Mouse (Mus musculus) hindbrain, embryonic 13.5 days (tissue): ENCODE measurements around the gene Gskip. TPM values are rescaled to one million over a fixed set of nuclear protein-coding genes. Genes with fewer than 3 reads are reported as not detected.

Experiments
- ATAC-seq: fragments of 200-750 bp; cut with Nextera tagmentation; 2 replicates; pipeline ENCODE4 v1.8.0; 2017; ENCODE audit warnings: moderate TSS enrichment; ENCODE audit not compliant: low FRiP score
- H3K27ac ChIP-seq: fragments of 300-500 bp; sonication (generic); 2 replicates; pipeline ENCODE4 v1.5.1; 2015; ENCODE audit warnings: inconsistent platforms, mild to moderate bottlenecking, moderate library complexity
- H3K27me3 ChIP-seq: fragments of 300-500 bp; sonication (generic); 2 replicates; pipeline ENCODE4 v1.6.1; 2015; ENCODE audit warnings: mild to moderate bottlenecking, inconsistent platforms
- H3K36me3 ChIP-seq: fragments of 300-500 bp; sonication (generic); 2 replicates; pipeline ENCODE4 v1.6.1; 2015; ENCODE audit warnings: mild to moderate bottlenecking, inconsistent platforms
- H3K4me1 ChIP-seq: fragments of 300-500 bp; sonication (generic); replicated peaks from 2 replicates; pipeline ENCODE4 v1.6.1; 2015; ENCODE audit warnings: inconsistent platforms
- H3K4me2 ChIP-seq: fragments of 300-500 bp; sonication (generic); 2 replicates; pipeline ENCODE4 v1.6.1; 2015; ENCODE audit warnings: inconsistent platforms, mild to moderate bottlenecking, moderate library complexity
- H3K4me3 ChIP-seq: fragments of 300-500 bp; sonication (generic); 2 replicates; pipeline ENCODE4 v1.5.1; 2015; ENCODE audit warnings: mild to moderate bottlenecking, inconsistent platforms
- H3K9ac ChIP-seq: fragments of 300-500 bp; sonication (generic); 2 replicates; pipeline ENCODE4 v1.6.1; 2015; ENCODE audit warnings: mild to moderate bottlenecking, inconsistent platforms
- H3K9me3 ChIP-seq: fragments of 300-500 bp; sonication (generic); 2 replicates; pipeline ENCODE4 v1.6.1; 2016; ENCODE audit warnings: inconsistent platforms
- WGBS: fragments of 180-500 bp; shearing (Covaris S2); methylation state at CpG from one replicate; pipeline ENCODE4 v1.1.7; 2015; 5-methylcytosine and 5-hydroxymethylcytosine counted together
- polyA plus RNA-seq: library from polyadenylated mRNA; unstranded; fragments of >200 nt; fragmentation: Nextera tagmentation; extraction: Ambion mirVana; gene quantifications from 2 replicates; pipeline ENCODE4 v1.2.1, GENCODE M21; 2015

Gene Gskip
- polyA plus RNA-seq, 1 experiment from 2014 or later, result 34.5 TPM

- ATAC-seq, result no peak
- H3K27me3 ChIP-seq, result no peaks in the 10 kb centered on the region
- H3K4me2 ChIP-seq, result no peak overlapping the region
- whole genome bisulfite sequencing, result 95% methylated on average over 13 of the region's 13 CpGs
- no peak overlapping the region for H3K27ac ChIP-seq
- peaks cover 56% of the 10 kb centered on the region for H3K36me3 ChIP-seq
- no peak overlapping the region for H3K9ac ChIP-seq
- H3K9me3 ChIP-seq, result no peaks in the 10 kb centered on the region
- no peak overlapping the region for H3K4me3 ChIP-seq
- peaks cover 18% of the 10 kb centered on the region for H3K4me1 ChIP-seq
Observed at GRCm38 (mm10) chr12:105689435-105689834, 4.8 kb downstream of the Gskip start.

- Histone ChIP-seq H3K36me3 (peaks cover 55% of the 10 kb centered on the region), H3K9ac (no peak overlapping the region), H3K4me3 (no peak overlapping the region), H3K27me3 (no peaks in the 10 kb centered on the region), H3K4me1 (no peaks in the 10 kb centered on the region; the same call in 1 of the 2 replicates), H3K9me3 (no peaks in the 10 kb centered on the region), H3K27ac (no peak overlapping the region), H3K4me2 (no peak overlapping the region)
- WGBS, result 100% methylated on average over 2 of the region's 2 CpGs
- ATAC-seq, result no peak
Observed at GRCm38 (mm10) chr12:105694021-105694420, 9.4 kb downstream of the Gskip start.

GRCm38 (mm10) chr12:105695848-105696247 lies 11.2 kb downstream of the Gskip start:
- Histone ChIP-seq H3K9me3 (no peaks in the 10 kb centered on the region), H3K4me1 (no peaks in the 10 kb centered on the region; the same call in 1 of the 2 replicates), H3K9ac (no peak overlapping the region), H3K27ac (no peak overlapping the region), H3K27me3 (no peaks in the 10 kb centered on the region), H3K4me2 (no peak overlapping the region), H3K4me3 (no peak overlapping the region), H3K36me3 (peaks cover 53% of the 10 kb centered on the region)
- 92% methylated on average over 7 of the region's 7 CpGs for WGBS
- no peak for ATAC-seq

- Histone ChIP-seq H3K36me3 (peaks cover 54% of the 10 kb centered on the region), H3K9ac (no peak overlapping the region), H3K27ac (no peak overlapping the region), H3K9me3 (no peaks in the 10 kb centered on the region), H3K27me3 (no peaks in the 10 kb centered on the region), H3K4me2 (no peak overlapping the region), H3K4me3 (no peak overlapping the region), H3K4me1 (no peaks in the 10 kb centered on the region; the same call in 1 of the 2 replicates)
- ATAC-seq, result no peak
- WGBS, result 89% methylated on average over 8 of the region's 8 CpGs
Observed at GRCm38 (mm10) chr12:105697104-105697780, 12.6 kb downstream of the Gskip start.

- Histone ChIP-seq H3K27ac (no peak overlapping the region), H3K27me3 (no peaks in the 10 kb centered on the region), H3K4me3 (no peak overlapping the region), H3K4me2 (no peak overlapping the region), H3K4me1 (peaks cover 2% of the 10 kb centered on the region), H3K36me3 (peaks cover 43% of the 10 kb centered on the region), H3K9me3 (no peaks in the 10 kb centered on the region), H3K9ac (no peak overlapping the region)
- WGBS, result 94% methylated on average over 12 of the region's 12 CpGs
- no peak for ATAC-seq
Observed at GRCm38 (mm10) chr12:105700433-105700832, 15.8 kb downstream of the Gskip start.

- 12% methylated on average over 22 of the region's 22 CpGs for WGBS
- Histone ChIP-seq H3K27ac (no peak within 1 kb of the TSS), H3K27me3 (no peaks in the 10 kb centered on the region), H3K36me3 (peaks cover 24% of the 10 kb centered on the region), H3K4me2 (peak within 1 kb of the TSS; percentile 34), H3K9ac (no peak within 1 kb of the TSS), H3K4me3 (no peak within 1 kb of the TSS), H3K4me1 (peaks cover 7% of the 10 kb centered on the region), H3K9me3 (no peaks in the 10 kb centered on the region)
- 0 out of 2 replicates have a peak, but pooled peaks have one; percentile 32 for ATAC-seq
Observed at GRCm38 (mm10) chr12:105705799-105706487, 21.3 kb downstream of the Gskip start, which contains the start of gene Ak7. Gene Ak7, plus strand, starts transcription at chr12:105705976.

GRCm38 (mm10) chr12:105718616-105719015 lies 34.0 kb downstream of the Gskip start:
- Histone ChIP-seq H3K4me3 (no peak overlapping the region), H3K9me3 (no peaks in the 10 kb centered on the region), H3K36me3 (no peaks in the 10 kb centered on the region), H3K9ac (no peak overlapping the region), H3K27ac (no peak overlapping the region), H3K27me3 (no peaks in the 10 kb centered on the region), H3K4me2 (peak overlapping the region; percentile 23; the same call in 1 of the 2 replicates), H3K4me1 (peaks cover 15% of the 10 kb centered on the region)
- ATAC-seq, result no peak
- WGBS, result 64% methylated on average over 17 of the region's 17 CpGs

GRCm38 (mm10) chr12:105720196-105720595 lies 35.6 kb downstream of the Gskip start:
- Histone ChIP-seq H3K27me3 (no peaks in the 10 kb centered on the region), H3K9ac (no peak overlapping the region), H3K9me3 (no peaks in the 10 kb centered on the region), H3K4me2 (no peak overlapping the region), H3K4me1 (peaks cover 15% of the 10 kb centered on the region), H3K4me3 (no peak overlapping the region), H3K36me3 (no peaks in the 10 kb centered on the region), H3K27ac (no peak overlapping the region)
- no peak for ATAC-seq
- 58% methylated on average over 3 of the region's 3 CpGs for WGBS

GRCm38 (mm10) chr12:105721452-105722132 lies 37.0 kb downstream of the Gskip start:
- H3K27me3 ChIP-seq, result no peaks in the 10 kb centered on the region
- H3K9me3 ChIP-seq, result no peaks in the 10 kb centered on the region
- H3K36me3 ChIP-seq, result no peaks in the 10 kb centered on the region
- peak; percentile 71; the same call in 1 of the 2 replicates for ATAC-seq
- peak overlapping the region; percentile 81 for H3K27ac ChIP-seq
- peaks cover 15% of the 10 kb centered on the region for H3K4me1 ChIP-seq
- peak overlapping the region; percentile 7; the same call in 1 of the 2 replicates for H3K9ac ChIP-seq
- H3K4me2 ChIP-seq, result peak overlapping the region; percentile 8
- 29% methylated on average over 14 of the region's 14 CpGs for WGBS
- H3K4me3 ChIP-seq, result no peak overlapping the region

- H3K36me3 ChIP-seq, result no peaks in the 10 kb centered on the region
- peaks cover 15% of the 10 kb centered on the region for H3K4me1 ChIP-seq
- no peaks in the 10 kb centered on the region for H3K9me3 ChIP-seq
- no peak overlapping the region for H3K4me2 ChIP-seq
- no peaks in the 10 kb centered on the region for H3K27me3 ChIP-seq
- H3K27ac ChIP-seq, result no peak overlapping the region
- 4% methylated on average over 5 of the region's 5 CpGs for WGBS
- H3K4me3 ChIP-seq, result no peak overlapping the region
- H3K9ac ChIP-seq, result no peak overlapping the region
- ATAC-seq, result 0 out of 2 replicates have a peak, but pooled peaks have one; percentile 52
Observed at GRCm38 (mm10) chr12:105722657-105723056, 38.0 kb downstream of the Gskip start.

GRCm38 (mm10) chr12:105724616-105725015 lies 40.0 kb downstream of the Gskip start:
- no peak for ATAC-seq
- no peaks in the 10 kb centered on the region for H3K9me3 ChIP-seq
- H3K27me3 ChIP-seq, result no peaks in the 10 kb centered on the region
- no peaks in the 10 kb centered on the region for H3K36me3 ChIP-seq
- H3K4me2 ChIP-seq, result no peak overlapping the region
- H3K27ac ChIP-seq, result no peak overlapping the region
- no peak overlapping the region for H3K4me3 ChIP-seq
- no peak overlapping the region for H3K9ac ChIP-seq
- H3K4me1 ChIP-seq, result peaks cover 15% of the 10 kb centered on the region
- WGBS, result 46% methylated on average over 1 of the region's 1 CpGs

- Histone ChIP-seq H3K27me3 (no peaks in the 10 kb centered on the region), H3K36me3 (no peaks in the 10 kb centered on the region), H3K4me1 (peaks cover 14% of the 10 kb centered on the region), H3K9me3 (no peaks in the 10 kb centered on the region), H3K27ac (no peak overlapping the region), H3K4me3 (no peak overlapping the region), H3K9ac (no peak overlapping the region), H3K4me2 (no peak overlapping the region)
- 84% methylated on average over 13 of the region's 13 CpGs for WGBS
- no peak for ATAC-seq
Observed at GRCm38 (mm10) chr12:105725736-105726135, 41.1 kb downstream of the Gskip start.
